Mouse (Mus musculus): Measurements from ENCODE around the gene Ssh1. TPM values are rescaled to one million over a fixed set of nuclear protein-coding genes. Genes with fewer than 3 reads are reported as not detected.

Ssh1 gene
- polyA plus RNA-seq, 1 experiment from 2014 or later: 17.5 TPM

DNA sequence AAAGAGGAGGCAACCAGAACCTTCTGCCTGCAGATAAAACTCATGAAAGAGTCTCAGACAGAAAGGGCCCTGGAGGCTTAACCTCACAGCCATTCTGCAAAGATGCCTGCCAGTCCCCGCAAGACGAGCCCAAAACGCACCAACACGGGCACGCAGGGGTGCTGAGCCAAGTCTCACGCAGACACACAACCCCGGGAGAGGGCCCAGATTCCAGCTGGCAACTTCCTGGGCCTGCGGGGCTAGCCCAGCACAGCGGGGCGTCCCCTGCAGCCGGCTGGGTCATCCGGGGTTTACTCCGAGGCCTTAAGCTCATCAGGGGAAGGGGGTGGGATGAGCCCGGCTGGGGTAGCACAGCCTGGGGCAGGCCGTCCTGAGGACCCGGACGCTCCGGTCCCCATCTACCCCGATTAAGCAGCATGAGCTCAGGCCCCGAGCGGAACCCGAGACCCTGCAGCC, 635 bp downstream of the Ssh1 start:
- in situ Hi-C loops (cut with MboI; ENCODE audit: low pct_unique_long_range_greater_than_20kb): loop anchor here (25.0 kb wide), 1 partner anchor 1519 kb away; the partner anchor contains the start of gene Pxn
- DNase-seq (ENCODE audit: low read depth, low spot score): no peak
- no peaks in the 10 kb centered on the region for H3K27me3 ChIP-seq
- peak; percentile 59 for ATAC-seq
- POLR2A ChIA-PET: interaction anchor here (0.6 to 1.2 kb wide), 3 partner anchors 18 to 385 kb away, joined by 3 read pairs; no protein-coding TSS in a partner anchor
- CTCF ChIA-PET: interaction anchor here (1.6 kb wide), 1 partner anchor 12 kb away, joined by 4 read pairs; no protein-coding TSS in a partner anchor
- TF ChIP-seq CTCF (IDR thresholded peaks at IDR 0.05): no peak

DNA sequence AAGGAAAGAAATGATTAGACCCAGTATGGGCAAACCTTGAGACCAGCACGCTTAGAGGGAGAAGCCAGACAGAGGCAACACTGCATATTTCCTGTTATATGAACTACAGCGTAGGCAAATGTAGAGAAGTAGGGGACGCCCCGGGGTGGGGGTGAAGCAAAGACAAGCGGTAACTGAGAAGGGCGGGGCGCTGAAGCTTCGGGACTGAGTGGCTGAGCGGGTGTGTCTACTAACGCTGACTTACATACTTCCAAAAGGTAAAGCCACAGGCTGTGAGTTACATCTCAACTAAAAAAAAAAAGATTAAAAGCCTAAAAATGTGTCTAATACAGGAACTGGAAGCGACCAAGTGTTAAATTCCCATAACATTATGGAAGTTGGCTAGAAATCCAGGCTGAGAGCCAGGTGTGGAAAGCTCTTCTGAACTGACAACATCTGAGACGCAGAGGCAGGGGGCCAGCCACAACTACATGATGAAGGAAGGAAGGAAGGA, 1.3 kb downstream of the Ssh1 start:
- DNase-seq (ENCODE audit: low read depth, low spot score) (no peak), ATAC-seq (no peak)
- POLR2A ChIA-PET: interaction anchor here (0.6 to 1.9 kb wide), 4 partner anchors 13 to 386 kb away, joined by 3 to 9 read pairs (median 4); no protein-coding TSS in a partner anchor
- no peak for TF ChIP-seq CTCF (IDR thresholded peaks at IDR 0.05)
- in situ Hi-C loops (cut with MboI; ENCODE audit: low pct_unique_long_range_greater_than_20kb): loop anchor here (25.0 kb wide), 1 partner anchor 1520 kb away; the partner anchor contains the start of gene Pxn
- CTCF ChIA-PET: interaction anchor here (1.6 kb wide), 1 partner anchor 12 kb away, joined by 4 read pairs; no protein-coding TSS in a partner anchor
- H3K27me3 ChIP-seq: no peaks in the 10 kb centered on the region

DNA sequence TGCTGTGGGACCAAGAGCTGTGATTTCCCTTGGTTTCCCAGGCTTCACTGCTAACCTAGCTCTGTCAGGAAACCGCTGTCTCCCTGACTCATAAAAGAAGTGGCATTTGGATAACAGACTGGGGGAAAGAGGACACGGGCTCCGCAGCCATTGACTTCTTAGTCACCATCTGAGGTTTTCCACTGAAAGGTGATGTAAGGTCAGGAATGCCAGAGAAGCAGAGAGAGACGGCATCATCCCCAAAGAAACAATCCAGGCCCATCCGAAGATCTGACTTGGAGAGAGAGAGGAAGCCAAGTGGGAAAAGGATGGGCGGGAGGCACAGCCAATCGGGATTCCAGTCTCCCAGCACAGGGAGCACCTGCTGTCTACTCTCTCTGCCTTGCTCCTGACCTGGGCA, 2.6 kb downstream of the Ssh1 start:
- in situ Hi-C loops (cut with MboI; ENCODE audit: low pct_unique_long_range_greater_than_20kb): loop anchor here (25.0 kb wide), 1 partner anchor 1521 kb away; the partner anchor contains the start of gene Pxn
- no peak for TF ChIP-seq CTCF (IDR thresholded peaks at IDR 0.05)
- no peaks in the 10 kb centered on the region for H3K27me3 ChIP-seq
- DNase-seq (ENCODE audit: low read depth, low spot score): no peak
- ChIA-PET CTCF (interaction anchor here (1.0 kb wide), 1 partner anchor 56 kb away, joined by 6 read pairs; no protein-coding TSS in a partner anchor), POLR2A (interaction anchor here (1.0 to 1.9 kb wide), 2 partner anchors 11 to 15 kb away, joined by 4 to 9 read pairs; no protein-coding TSS in a partner anchor)
- peak; percentile 49 for ATAC-seq

DNA sequence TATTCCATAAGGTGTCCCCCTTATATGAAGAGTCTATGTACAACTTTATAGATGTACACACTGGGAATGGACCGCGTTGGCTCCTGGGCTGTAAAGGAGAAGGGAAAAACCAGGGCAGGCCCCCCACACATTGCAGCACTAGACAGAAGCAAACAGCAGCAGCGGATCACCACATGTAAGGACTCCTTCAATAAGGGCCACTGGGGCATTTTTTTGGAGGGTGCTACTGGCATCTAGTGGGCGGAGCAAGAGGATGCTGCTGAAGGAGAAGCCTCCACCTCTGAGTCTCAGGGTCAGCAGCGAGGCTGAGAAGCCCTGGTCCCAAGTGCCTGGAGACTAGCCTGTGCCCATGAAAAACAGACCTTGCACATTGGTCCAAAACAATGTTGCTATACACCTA, 3.1 kb downstream of the Ssh1 start:
- ChIA-PET POLR2A (interaction anchor here (1.9 kb wide), 1 partner anchor 15 kb away, joined by 9 read pairs; no protein-coding TSS in a partner anchor), CTCF (interaction anchor here (1.0 kb wide), 1 partner anchor 57 kb away, joined by 6 read pairs; no protein-coding TSS in a partner anchor)
- DNase-seq (ENCODE audit: low read depth, low spot score) (no peak), ATAC-seq (no peak)
- H3K27me3 ChIP-seq: no peaks in the 10 kb centered on the region
- in situ Hi-C loops (cut with MboI; ENCODE audit: low pct_unique_long_range_greater_than_20kb): loop anchor here (25.0 kb wide), 1 partner anchor 1522 kb away; the partner anchor contains the start of gene Pxn
- no peak for TF ChIP-seq CTCF (IDR thresholded peaks at IDR 0.05)

DNA sequence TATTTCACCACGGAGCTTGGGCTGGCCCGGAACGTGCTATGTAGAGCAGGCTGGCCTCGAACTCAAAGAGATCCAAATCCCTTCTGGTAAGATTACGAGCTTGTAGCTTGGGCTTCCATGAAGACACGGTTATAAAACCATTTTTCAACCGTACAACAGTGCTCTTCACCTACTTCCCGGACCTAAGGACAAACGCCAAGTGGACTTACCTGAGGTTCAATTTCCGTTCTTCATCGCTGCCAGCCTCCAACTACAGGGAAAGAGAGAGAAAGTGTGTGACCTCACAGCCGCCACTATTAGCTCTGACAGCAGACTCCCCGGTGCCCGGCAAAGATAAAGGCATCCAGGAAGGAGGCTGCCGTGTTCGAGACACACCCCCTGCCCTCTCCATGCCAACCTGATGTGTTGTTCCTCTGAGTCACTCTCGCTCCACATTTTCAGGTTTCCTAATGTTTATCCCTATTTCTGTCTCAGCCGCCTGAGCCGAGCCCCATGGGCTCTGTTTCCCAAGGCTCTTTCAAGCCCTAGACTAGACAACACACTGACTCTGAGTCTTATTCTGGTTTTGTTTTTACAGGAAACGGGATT, 4.2 kb downstream of the Ssh1 start:
- in situ Hi-C loops (cut with MboI; ENCODE audit: low pct_unique_long_range_greater_than_20kb): loop anchor here (25.0 kb wide), 1 partner anchor 1523 kb away; the partner anchor contains the start of gene Pxn
- TF ChIP-seq CTCF (IDR thresholded peaks at IDR 0.05): no peak
- no peak for DNase-seq (ENCODE audit: low read depth, low spot score)
- ATAC-seq: no peak
- no peaks in the 10 kb centered on the region for H3K27me3 ChIP-seq
- CTCF ChIA-PET: interaction anchor here (0.9 kb wide), 1 partner anchor 58 kb away, joined by 4 read pairs; no protein-coding TSS in a partner anchor
- POLR2A ChIA-PET: interaction anchor here (0.5 kb wide), 1 partner anchor 54 kb away, joined by 3 read pairs; no protein-coding TSS in a partner anchor

DNA sequence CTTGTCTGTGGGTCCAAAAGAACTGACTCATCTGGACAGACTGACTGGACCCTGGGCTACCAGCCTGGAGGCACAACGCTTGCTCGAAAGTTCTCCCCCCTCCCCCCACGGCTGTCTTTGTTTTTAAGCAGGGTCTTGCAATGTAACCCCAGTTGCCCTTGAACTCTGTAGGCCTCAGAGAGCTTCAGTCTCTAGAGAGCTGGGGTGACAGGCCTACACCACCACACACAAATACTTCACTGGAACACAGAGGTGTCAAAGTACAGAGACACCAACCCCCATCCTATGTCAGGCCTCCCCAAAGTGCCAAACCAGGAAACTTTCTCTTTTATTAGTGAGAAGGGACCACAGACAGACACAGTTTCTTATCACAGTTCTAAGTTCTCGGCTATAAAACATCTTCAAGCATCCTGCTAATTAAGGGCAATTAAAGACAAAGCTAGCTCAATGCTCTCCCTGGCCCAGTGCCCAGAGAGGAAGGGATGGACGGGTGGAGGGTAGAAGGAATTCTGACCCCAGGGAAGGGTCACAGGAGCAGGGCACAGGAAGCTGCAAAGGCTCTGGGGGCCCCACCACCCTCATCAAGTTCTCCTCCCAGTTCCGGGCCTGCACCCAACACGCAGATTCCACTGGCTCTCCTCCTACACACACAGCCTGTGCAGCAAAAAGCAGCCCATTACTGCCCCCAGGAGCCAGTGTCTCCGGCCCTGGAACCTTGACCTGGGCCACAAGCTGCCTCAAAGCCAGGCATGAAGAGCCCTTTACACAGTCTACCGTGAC, 7.3 kb downstream of the Ssh1 start:
- in situ Hi-C loops (cut with MboI; ENCODE audit: low pct_unique_long_range_greater_than_20kb): loop anchor here (25.0 kb wide), 1 partner anchor 1526 kb away; the partner anchor contains the start of gene Pxn
- ChIA-PET POLR2A (interaction anchor here (0.7 kb wide), 1 partner anchor 9 kb away, joined by 5 read pairs; no protein-coding TSS in a partner anchor), CTCF (interaction anchor here (1.1 to 1.6 kb wide), 4 partner anchors 13 to 65 kb away, joined by 3 to 6 read pairs (median 5); no protein-coding TSS in a partner anchor)
- DNase-seq (ENCODE audit: low read depth, low spot score): no peak
- H3K27me3 ChIP-seq: no peaks in the 10 kb centered on the region
- TF ChIP-seq CTCF (IDR thresholded peaks at IDR 0.05): no peak
- no peak for ATAC-seq

DNA sequence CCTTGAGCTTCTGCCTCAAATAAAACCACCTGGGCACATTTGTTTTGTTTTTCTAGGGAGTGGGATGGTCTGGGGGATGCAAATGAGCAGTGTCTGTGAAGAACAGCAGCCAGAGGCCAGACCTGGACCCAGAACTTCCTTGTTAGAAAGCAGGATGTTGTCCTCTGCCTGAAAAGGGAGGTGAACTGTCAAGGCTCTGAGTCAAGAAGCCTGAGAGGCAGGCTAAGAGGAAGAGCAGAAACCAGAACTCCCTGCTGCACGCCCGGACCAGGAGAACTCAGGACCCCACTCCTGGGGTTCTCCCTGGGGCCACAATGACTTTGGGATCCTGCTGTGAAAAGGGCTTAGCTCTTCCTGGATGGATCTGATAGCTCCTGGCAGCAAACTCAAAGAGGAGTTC, 8.0 kb downstream of the Ssh1 start:
- ChIA-PET CTCF (interaction anchor here (0.9 to 1.6 kb wide), 5 partner anchors 10 to 66 kb away, joined by 3 to 6 read pairs (median 3); no protein-coding TSS in a partner anchor), POLR2A (no interaction called here)
- in situ Hi-C loops (cut with MboI; ENCODE audit: low pct_unique_long_range_greater_than_20kb): loop anchor here (25.0 kb wide), 1 partner anchor 1527 kb away; the partner anchor contains the start of gene Pxn
- DNase-seq (ENCODE audit: low read depth, low spot score) (no peak), ATAC-seq (no peak)
- no peak for TF ChIP-seq CTCF (IDR thresholded peaks at IDR 0.05)
- H3K27me3 ChIP-seq: no peaks in the 10 kb centered on the region

DNA sequence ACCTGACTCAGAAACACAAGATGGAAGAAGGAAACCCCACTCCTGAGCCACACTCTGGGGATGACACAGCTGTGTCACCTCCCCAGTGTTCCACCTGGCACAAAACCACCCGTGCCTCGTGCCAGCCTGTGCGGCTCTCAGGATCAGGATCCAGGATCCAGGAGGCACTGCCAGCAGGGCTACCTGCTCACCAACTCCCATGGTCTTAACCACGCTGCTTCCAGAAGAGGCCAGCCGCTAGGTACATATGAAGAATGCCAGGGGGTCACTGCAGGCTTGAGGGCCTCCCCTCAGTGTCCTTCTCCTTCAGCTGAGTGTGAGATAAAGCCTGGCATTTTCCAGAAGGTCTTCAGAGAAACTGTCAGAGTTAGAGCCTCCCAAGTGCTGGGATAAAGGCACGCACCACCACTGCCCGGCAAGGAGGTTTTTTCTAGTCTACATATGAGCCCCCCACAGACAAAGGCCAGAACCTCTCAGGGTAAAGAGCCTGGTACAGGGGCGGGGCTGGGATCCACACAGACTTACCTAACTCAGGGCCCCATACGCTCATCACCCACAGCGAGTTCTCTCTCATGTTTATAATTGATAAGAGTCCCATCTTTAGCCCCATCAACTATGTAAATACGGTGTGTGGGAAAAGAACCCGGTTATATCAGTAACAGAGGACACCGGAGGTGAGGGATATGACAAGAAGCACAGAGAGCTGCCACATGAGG, 9.5 kb downstream of the Ssh1 start:
- ChIA-PET CTCF (interaction anchor here (1.2 to 1.6 kb wide), 2 partner anchors 18 to 30 kb away, joined by 3 to 5 read pairs; no protein-coding TSS in a partner anchor), POLR2A (interaction anchor here (1.0 kb wide), 1 partner anchor 14 kb away, joined by 3 read pairs; no protein-coding TSS in a partner anchor)
- H3K27me3 ChIP-seq: no peaks in the 10 kb centered on the region
- DNase-seq (ENCODE audit: low read depth, low spot score) (no peak), ATAC-seq (no peak)
- TF ChIP-seq CTCF (IDR thresholded peaks at IDR 0.05): no peak
- in situ Hi-C loops (cut with MboI; ENCODE audit: low pct_unique_long_range_greater_than_20kb): loop anchor here (25.0 kb wide), 1 partner anchor 1528 kb away; the partner anchor contains the start of gene Pxn

DNA sequence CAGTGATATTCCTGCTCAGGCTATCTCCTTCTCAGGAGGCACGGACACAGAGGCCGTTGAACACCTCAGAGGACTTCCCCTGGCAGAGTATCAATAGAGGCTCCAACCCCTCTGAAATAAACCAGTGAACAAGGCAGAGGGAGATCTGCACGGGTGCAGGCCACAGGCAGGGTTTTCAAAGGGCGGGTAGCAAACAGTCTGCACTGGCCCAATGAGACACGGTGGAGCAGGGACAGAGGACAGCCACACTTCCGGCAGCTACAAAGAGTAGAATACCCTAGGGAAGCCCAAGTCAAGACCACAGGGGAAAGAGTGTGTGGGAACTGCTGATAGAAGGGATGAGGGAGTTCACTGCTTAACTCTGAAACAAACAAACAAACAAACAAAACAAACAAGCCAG, 10.2 kb downstream of the Ssh1 start:
- no peak for TF ChIP-seq CTCF (IDR thresholded peaks at IDR 0.05)
- ATAC-seq (no peak), DNase-seq (ENCODE audit: low read depth, low spot score) (no peak)
- in situ Hi-C loops (cut with MboI; ENCODE audit: low pct_unique_long_range_greater_than_20kb): loop anchor here (25.0 kb wide), 1 partner anchor 1529 kb away; the partner anchor contains the start of gene Pxn
- ChIA-PET CTCF (no interaction called here), POLR2A (interaction anchor here (1.0 kb wide), 1 partner anchor 13 kb away, joined by 3 read pairs; no protein-coding TSS in a partner anchor)
- no peaks in the 10 kb centered on the region for H3K27me3 ChIP-seq
